Mouse (Mus musculus): ENCODE results near the gene Htr2a. TPM values are rescaled to one million over a fixed set of nuclear protein-coding genes. Genes with fewer than 3 reads are reported as not detected.
A peak's percentile ranks its signal among the peaks of the same experiment; 100 is the strongest.

Htr2a gene
- total RNA-seq, 4 experiments from 2014 or later: 0.34 to 0.81 (median 0.52) TPM

GRCm38 (mm10) chr14:74697432-74697831, 56.8 kb downstream of the Htr2a start:
- no peak for DNase-seq (ENCODE audit: low spot score)

- no peak for DNase-seq (ENCODE audit: low spot score)
Observed at GRCm38 (mm10) chr14:74699241-74699640, 58.6 kb downstream of the Htr2a start.

GRCm38 (mm10) chr14:74703930-74704329, 63.3 kb downstream of the Htr2a start:
- no peak for DNase-seq (ENCODE audit: low spot score)

- DNase-seq (ENCODE audit: low spot score): peak; percentile 37
Observed at GRCm38 (mm10) chr14:74709054-74709453, 68.4 kb downstream of the Htr2a start.

- DNase-seq (ENCODE audit: low spot score): no peak
Observed at GRCm38 (mm10) chr14:74723541-74723940, 82.9 kb downstream of the Htr2a start.

GRCm38 (mm10) chr14:74731221-74732078, 90.8 kb downstream of the Htr2a start:
- no peak for DNase-seq (ENCODE audit: low spot score)

- DNase-seq (ENCODE audit: low spot score): peak; percentile 92
Observed at GRCm38 (mm10) chr14:74732079-74732783, 91.6 kb downstream of the Htr2a start, which contains the start of gene Esd. Gene Esd (plus strand): TSS chr14:74732297.

- DNase-seq (ENCODE audit: low spot score): no peak
Observed at GRCm38 (mm10) chr14:74733397-74733796, 92.8 kb downstream of the Htr2a start.

GRCm38 (mm10) chr14:74735471-74735870, 94.8 kb downstream of the Htr2a start:
- no peak for DNase-seq (ENCODE audit: low spot score)

- DNase-seq (ENCODE audit: low spot score): no peak
Observed at GRCm38 (mm10) chr14:74736850-74737249, 96.2 kb downstream of the Htr2a start.

Other genes with a start within 250 kb of the Htr2a start
- 100 to 1,000 TPM; 123 to 136 (median 128) TPM for gene Esd, start 91.5 kb downstream of the Htr2a start, total RNA-seq (2022)